Mouse (Mus musculus): ENCODE results near the gene Dixdc1. TPM values are rescaled to one million over a fixed set of nuclear protein-coding genes. Genes with fewer than 3 reads are reported as not detected.
A peak's percentile ranks its signal among the peaks of the same experiment; 100 is the strongest.
"Not testable (repeated sequence)": the region's sequence is repeated elsewhere in the genome, so short reads cannot be mapped to it uniquely, and the experiment has no call there.

The Dixdc1 gene
- polyA plus RNA-seq, 1 experiment from 2014 or later, result 10.3 TPM

DNA sequence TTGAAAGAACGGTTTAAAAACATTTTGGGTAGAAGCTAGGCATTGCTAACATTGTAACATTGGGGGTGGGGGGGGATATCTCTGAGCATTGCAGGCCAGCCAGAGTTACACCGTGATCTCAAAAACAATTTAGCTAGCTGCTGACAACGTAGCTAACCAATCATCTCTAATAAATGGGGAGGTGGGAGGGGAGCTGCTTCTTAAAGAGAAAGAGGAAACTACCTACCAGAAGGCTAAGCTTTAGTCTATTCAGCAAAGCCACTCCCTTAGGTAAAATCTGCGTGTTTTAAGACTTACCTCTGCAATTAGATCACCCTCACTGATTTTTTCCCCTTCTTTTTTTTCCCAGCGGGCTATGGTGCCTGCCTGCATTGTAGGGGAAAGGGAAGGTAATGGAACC lies 80.9 kb downstream of the Dixdc1 start:
- peak overlapping the region; percentile 95 for H3K4me3 ChIP-seq (ENCODE audit: low read length)
- peaks cover 11% of the 10 kb centered on the region; the same call in 1 of the 2 replicates for H3K4me1 ChIP-seq (ENCODE audit: control insufficient read depth, insufficient read depth, low read length)
- peak overlapping the region; percentile 76 for H3K4me2 ChIP-seq (replicated peaks; ENCODE audit: low read depth, low read length)
- 23% methylated on average over 5 of the region's 5 CpGs for WGBS
- peaks cover 25% of the 10 kb centered on the region; the same call in 1 of the 2 replicates for H3K36me3 ChIP-seq (ENCODE audit: control insufficient read depth, insufficient read depth, low read length)
- no peak overlapping the region for H3K27ac ChIP-seq (ENCODE audit: low read depth, low read length)
- H3K9me3 ChIP-seq (ENCODE audit: control insufficient read depth, low read length), result no peaks in the 10 kb centered on the region
- H3K27me3 ChIP-seq (ENCODE audit: control insufficient read depth, insufficient read depth, low read length), result no peaks in the 10 kb centered on the region
- peak overlapping the region; percentile 88; the same call in 1 of the 2 replicates for H3K9ac ChIP-seq (ENCODE audit: low read depth, low read length)
- no peak for ATAC-seq (ENCODE audit: low FRiP score, low TSS enrichment)

DNA sequence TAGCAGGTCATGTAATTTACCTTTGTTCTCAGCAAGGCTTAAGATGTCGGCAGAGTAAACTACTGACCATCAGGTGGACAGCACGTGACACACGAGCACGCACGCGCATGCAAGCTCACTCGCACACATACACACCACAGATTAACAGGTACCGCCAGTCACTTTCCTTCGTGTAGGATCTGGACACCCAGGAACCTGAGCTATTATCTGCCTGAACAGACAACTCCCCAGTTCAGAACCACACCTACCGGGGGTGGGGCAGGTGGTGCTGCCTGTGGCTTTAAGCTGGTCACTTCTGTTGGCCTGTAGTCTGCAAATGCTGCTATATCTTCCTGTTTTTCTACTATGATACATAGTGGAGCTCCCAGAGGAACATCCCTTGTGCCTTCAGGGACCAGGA lies 88.8 kb downstream of the Dixdc1 start:
- ATAC-seq (ENCODE audit: low FRiP score, low TSS enrichment), result no peak
- Histone ChIP-seq H3K4me1 (ENCODE audit: control insufficient read depth, insufficient read depth, low read length) (no peaks in the 10 kb centered on the region), H3K4me2 (replicated peaks; ENCODE audit: low read depth, low read length) (no peak overlapping the region), H3K27ac (ENCODE audit: low read depth, low read length) (no peak overlapping the region), H3K9ac (ENCODE audit: low read depth, low read length) (no peak overlapping the region), H3K36me3 (ENCODE audit: control insufficient read depth, insufficient read depth, low read length) (peaks cover 79% of the 10 kb centered on the region), H3K4me3 (ENCODE audit: low read length) (no peak overlapping the region), H3K9me3 (ENCODE audit: control insufficient read depth, low read length) (no peaks in the 10 kb centered on the region), H3K27me3 (ENCODE audit: control insufficient read depth, insufficient read depth, low read length) (no peaks in the 10 kb centered on the region)
- WGBS, result 97% methylated on average over 10 of the region's 10 CpGs

DNA sequence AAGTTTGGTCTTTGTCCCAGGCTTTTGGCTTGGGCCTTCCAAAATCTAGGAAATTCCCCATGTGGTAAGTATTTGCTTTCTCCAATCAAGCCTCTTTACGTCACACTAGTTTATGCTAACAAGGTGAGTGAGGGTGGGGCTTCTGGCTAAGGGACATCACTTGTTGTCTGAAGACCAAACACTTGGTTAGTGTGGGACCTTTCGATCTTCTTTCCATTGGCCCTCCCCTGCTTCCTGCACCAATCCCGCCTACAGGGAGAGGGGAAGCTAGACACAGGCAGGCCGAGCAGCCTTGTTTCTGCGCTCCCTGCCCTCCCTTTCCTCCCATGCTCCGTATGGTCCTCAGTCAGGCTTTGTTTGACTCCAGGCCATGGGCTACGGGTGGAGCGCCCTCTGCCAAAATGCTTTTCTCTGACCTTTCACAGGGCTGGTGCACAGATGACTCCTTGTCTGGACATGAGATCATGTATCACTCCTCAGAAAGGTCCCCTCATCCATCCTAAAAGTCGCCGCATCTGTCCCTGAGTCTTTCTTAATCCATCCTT lies 92.4 kb downstream of the Dixdc1 start:
- ATAC-seq (ENCODE audit: low FRiP score, low TSS enrichment), result no peak
- no peak overlapping the region for H3K4me3 ChIP-seq (ENCODE audit: low read length)
- 77% methylated on average over 10 of the region's 10 CpGs for WGBS
- no peak overlapping the region for H3K4me2 ChIP-seq (replicated peaks; ENCODE audit: low read depth, low read length)
- no peaks in the 10 kb centered on the region for H3K27me3 ChIP-seq (ENCODE audit: control insufficient read depth, insufficient read depth, low read length)
- no peak overlapping the region for H3K9ac ChIP-seq (ENCODE audit: low read depth, low read length)
- H3K9me3 ChIP-seq (ENCODE audit: control insufficient read depth, low read length), result no peaks in the 10 kb centered on the region
- no peaks in the 10 kb centered on the region for H3K4me1 ChIP-seq (ENCODE audit: control insufficient read depth, insufficient read depth, low read length)
- no peak overlapping the region for H3K27ac ChIP-seq (ENCODE audit: low read depth, low read length)
- H3K36me3 ChIP-seq (ENCODE audit: control insufficient read depth, insufficient read depth, low read length), result peaks cover 91% of the 10 kb centered on the region

DNA sequence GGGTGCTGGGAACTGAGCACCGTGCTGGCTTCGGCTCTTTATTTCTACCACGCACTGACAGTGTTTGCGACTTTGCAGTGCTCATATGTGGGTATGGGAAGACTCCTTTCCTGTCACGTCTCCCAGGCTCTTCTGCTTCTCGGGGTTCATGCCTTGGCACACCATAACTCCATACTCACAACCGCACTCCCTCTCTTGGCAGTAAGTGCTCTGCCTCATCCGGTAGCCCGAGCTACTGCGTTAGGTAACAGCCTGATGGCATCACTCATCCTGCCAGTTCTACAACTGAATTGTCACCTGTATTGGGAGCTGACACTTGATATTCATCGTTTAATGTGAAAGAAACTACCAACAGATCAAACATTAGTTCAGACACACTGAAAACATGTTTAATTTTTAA lies 105.0 kb downstream of the Dixdc1 start:
- H3K9ac ChIP-seq (ENCODE audit: low read depth, low read length), result no peak overlapping the region
- H3K27ac ChIP-seq (ENCODE audit: low read depth, low read length), result no peak overlapping the region
- WGBS, result 96% methylated on average over 11 of the region's 11 CpGs
- no peak overlapping the region for H3K4me3 ChIP-seq (ENCODE audit: low read length)
- no peak for ATAC-seq (ENCODE audit: low FRiP score, low TSS enrichment)
- peaks cover 49% of the 10 kb centered on the region for H3K36me3 ChIP-seq (ENCODE audit: control insufficient read depth, insufficient read depth, low read length)
- H3K4me1 ChIP-seq (ENCODE audit: control insufficient read depth, insufficient read depth, low read length), result no peaks in the 10 kb centered on the region
- no peaks in the 10 kb centered on the region for H3K27me3 ChIP-seq (ENCODE audit: control insufficient read depth, insufficient read depth, low read length)
- no peak overlapping the region for H3K4me2 ChIP-seq (replicated peaks; ENCODE audit: low read depth, low read length)
- H3K9me3 ChIP-seq (ENCODE audit: control insufficient read depth, low read length), result no peaks in the 10 kb centered on the region

DNA sequence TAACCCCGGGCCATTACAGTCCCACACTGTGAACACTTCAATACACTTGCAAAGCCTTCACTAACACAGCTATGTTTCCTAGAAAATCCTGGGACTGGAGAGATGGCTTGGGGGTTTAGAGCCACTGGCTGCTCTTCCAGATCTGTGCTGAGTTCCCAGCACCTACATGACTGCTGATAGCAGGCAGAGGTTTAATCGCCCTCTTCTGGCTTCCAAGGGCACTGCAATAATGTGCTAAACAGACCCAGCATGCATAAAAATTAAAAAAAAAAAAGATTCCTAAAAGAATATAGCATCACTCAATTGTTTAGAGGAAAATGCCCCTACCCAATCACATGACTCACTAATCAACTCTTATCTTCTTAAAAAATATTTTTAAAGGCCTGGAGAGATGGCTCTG lies 106.3 kb downstream of the Dixdc1 start:
- no peak for ATAC-seq (ENCODE audit: low FRiP score, low TSS enrichment)
- H3K4me2 ChIP-seq (replicated peaks; ENCODE audit: low read depth, low read length), result no peak overlapping the region
- peaks cover 38% of the 10 kb centered on the region for H3K36me3 ChIP-seq (ENCODE audit: control insufficient read depth, insufficient read depth, low read length)
- no peak overlapping the region for H3K27ac ChIP-seq (ENCODE audit: low read depth, low read length)
- no peaks in the 10 kb centered on the region for H3K4me1 ChIP-seq (ENCODE audit: control insufficient read depth, insufficient read depth, low read length)
- no peaks in the 10 kb centered on the region for H3K27me3 ChIP-seq (ENCODE audit: control insufficient read depth, insufficient read depth, low read length)
- H3K9ac ChIP-seq (ENCODE audit: low read depth, low read length), result no peak overlapping the region
- H3K9me3 ChIP-seq (ENCODE audit: control insufficient read depth, low read length), result no peaks in the 10 kb centered on the region
- 57% methylated on average over 2 of the region's 2 CpGs for WGBS
- H3K4me3 ChIP-seq (ENCODE audit: low read length), result no peak overlapping the region

DNA sequence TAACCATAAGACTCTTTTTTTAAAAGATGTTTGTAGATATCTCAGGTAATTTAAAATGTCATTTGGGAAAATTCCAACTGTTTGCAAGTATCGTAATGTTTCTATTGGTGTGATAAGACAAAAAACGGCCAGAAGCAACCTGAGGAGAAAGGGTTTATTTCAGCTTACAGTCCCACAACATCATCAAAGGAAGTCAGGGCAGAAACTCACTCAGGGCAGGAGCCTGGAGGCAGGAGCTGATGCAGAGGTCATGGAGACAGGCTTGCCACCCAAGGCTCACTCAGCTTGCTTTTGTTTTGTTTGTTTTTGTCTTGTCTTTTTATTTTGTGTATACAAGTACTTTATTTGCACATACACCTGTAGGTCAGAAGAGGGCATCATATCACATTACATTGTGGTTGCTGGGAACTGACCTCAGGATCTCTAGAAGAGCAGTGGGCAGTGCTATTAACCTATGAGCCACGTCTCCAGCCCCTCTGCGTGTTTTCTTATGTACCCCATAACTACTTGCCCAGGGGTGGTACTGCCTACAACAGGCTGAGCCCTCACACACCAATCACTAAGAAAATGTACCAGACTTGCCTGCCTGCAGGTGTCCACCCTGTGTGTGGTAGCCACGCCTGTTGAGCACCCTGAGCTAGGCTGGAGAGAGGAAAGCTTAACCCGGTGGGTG lies 107.2 kb downstream of the Dixdc1 start:
- no peak overlapping the region for H3K4me2 ChIP-seq (replicated peaks; ENCODE audit: low read depth, low read length)
- no peak for ATAC-seq (ENCODE audit: low FRiP score, low TSS enrichment)

DNA sequence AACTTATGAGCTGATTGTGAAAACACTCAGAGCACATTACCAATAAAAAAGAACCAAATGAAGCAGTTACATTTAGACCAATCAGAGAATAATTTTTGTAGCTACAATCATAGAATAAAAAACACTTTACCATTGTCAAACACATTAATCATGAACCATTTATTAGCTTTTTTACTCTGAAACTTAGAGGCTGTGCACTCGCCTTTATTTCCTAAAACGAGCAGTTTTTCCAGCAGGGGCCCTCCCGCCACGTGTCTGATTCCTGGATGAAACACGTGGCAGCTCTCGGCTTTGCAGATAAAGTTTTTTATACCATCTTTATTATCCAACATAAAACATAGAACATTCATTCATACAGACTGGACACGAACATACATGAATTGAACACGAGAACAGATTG lies 108.4 kb downstream of the Dixdc1 start:
- H3K9me3 ChIP-seq (ENCODE audit: control insufficient read depth, low read length); H3K4me3 ChIP-seq (ENCODE audit: low read length); H3K4me1 ChIP-seq (ENCODE audit: control insufficient read depth, insufficient read depth, low read length); H3K9ac ChIP-seq (ENCODE audit: low read depth, low read length); H3K27ac ChIP-seq (ENCODE audit: low read depth, low read length); H3K27me3 ChIP-seq (ENCODE audit: control insufficient read depth, insufficient read depth, low read length); ATAC-seq (ENCODE audit: low FRiP score, low TSS enrichment); H3K4me2 ChIP-seq (replicated peaks; ENCODE audit: low read depth, low read length): not testable (repeated sequence)
- peaks cover 21% of the 10 kb centered on the region for H3K36me3 ChIP-seq (ENCODE audit: control insufficient read depth, insufficient read depth, low read length)
- 80% methylated on average over 6 of the region's 8 CpGs for WGBS

More for the DNA sequence above, 107.2 kb downstream of the Dixdc1 start:
- no peak overlapping the region for H3K27ac ChIP-seq (ENCODE audit: low read depth, low read length)
- peaks cover 29% of the 10 kb centered on the region for H3K36me3 ChIP-seq (ENCODE audit: control insufficient read depth, insufficient read depth, low read length)
- H3K9ac ChIP-seq (ENCODE audit: low read depth, low read length), result no peak overlapping the region
- WGBS, result 83% methylated on average over 6 of the region's 6 CpGs
- H3K9me3 ChIP-seq (ENCODE audit: control insufficient read depth, low read length), result no peaks in the 10 kb centered on the region
- no peaks in the 10 kb centered on the region for H3K27me3 ChIP-seq (ENCODE audit: control insufficient read depth, insufficient read depth, low read length)
- H3K4me3 ChIP-seq (ENCODE audit: low read length), result no peak overlapping the region
- H3K4me1 ChIP-seq (ENCODE audit: control insufficient read depth, insufficient read depth, low read length), result no peaks in the 10 kb centered on the region

DNA sequence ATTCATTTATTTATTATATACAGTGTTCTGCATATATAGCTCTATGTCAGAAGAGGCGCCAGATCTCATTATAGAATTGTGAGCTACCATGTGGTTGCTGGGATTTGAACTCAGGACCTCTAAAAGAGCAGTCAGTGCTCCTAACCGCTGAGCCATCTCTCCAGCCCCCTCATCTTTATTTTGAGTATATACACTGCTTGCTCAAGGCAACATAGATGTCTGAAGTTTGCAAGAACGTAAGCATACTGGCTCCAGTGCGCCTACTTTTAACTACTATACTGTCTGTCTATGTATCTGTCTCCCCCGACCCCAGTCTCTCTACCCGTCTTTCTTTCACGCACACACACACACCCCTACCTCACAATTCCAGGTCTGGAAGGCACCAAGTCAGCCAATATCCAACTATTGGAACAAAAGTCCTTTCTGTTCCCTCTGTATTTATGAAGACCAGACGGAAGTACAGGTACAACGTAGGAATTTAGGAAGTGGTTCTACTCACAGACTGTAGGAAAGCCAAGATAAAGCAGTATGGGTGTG lies 121.5 kb downstream of the Dixdc1 start:
- H3K4me1 ChIP-seq (ENCODE audit: control insufficient read depth, insufficient read depth, low read length), result peaks cover 7% of the 10 kb centered on the region; the same call in 1 of the 2 replicates
- H3K9ac ChIP-seq (ENCODE audit: low read depth, low read length), result no peak overlapping the region; the same call in 1 of the 2 replicates
- ATAC-seq (ENCODE audit: low FRiP score, low TSS enrichment), result no peak
- H3K27ac ChIP-seq (ENCODE audit: low read depth, low read length), result no peak overlapping the region
- H3K4me3 ChIP-seq (ENCODE audit: low read length), result peak overlapping the region; percentile 94
- peak overlapping the region; percentile 61 for H3K4me2 ChIP-seq (replicated peaks; ENCODE audit: low read depth, low read length)
- H3K27me3 ChIP-seq (ENCODE audit: control insufficient read depth, insufficient read depth, low read length), result no peaks in the 10 kb centered on the region
- H3K9me3 ChIP-seq (ENCODE audit: control insufficient read depth, low read length), result no peaks in the 10 kb centered on the region
- H3K36me3 ChIP-seq (ENCODE audit: control insufficient read depth, insufficient read depth, low read length), result peaks cover 24% of the 10 kb centered on the region
- WGBS, result 64% methylated on average over 9 of the region's 9 CpGs
